Mouse (Mus musculus) cerebellum, postnatal 36 days (tissue): ENCODE measurements around the gene Lhcgr.
A peak's percentile ranks its signal among the peaks of the same experiment; 100 is the strongest.

Experiments used
- DNase-seq, 2 experiments: peaks; one replicate each; pipeline ENCODE4 v3.0.0; 2021 to 2022; ENCODE audit warnings: mixed read lengths in 2 of 2

The Lhcgr gene

GRCm38 (mm10) chr17:88702345-88702744 is 89.4 kb downstream of the Lhcgr start:
- DNase-seq: no peak

- no peak for DNase-seq
Measured at GRCm38 (mm10) chr17:88700901-88701300, 90.9 kb downstream of the Lhcgr start.

GRCm38 (mm10) chr17:88696656-88697333 is 95.0 kb downstream of the Lhcgr start:
- DNase-seq: no peak

- DNase-seq: no peak
Measured at GRCm38 (mm10) chr17:88688226-88688625, 103.6 kb downstream of the Lhcgr start.

GRCm38 (mm10) chr17:88675310-88676309 is 116.2 kb downstream of the Lhcgr start:
- no peak for DNase-seq

- DNase-seq: no peak
Measured at GRCm38 (mm10) chr17:88670800-88671199, 121.0 kb downstream of the Lhcgr start.

- no peak for DNase-seq
Measured at GRCm38 (mm10) chr17:88669921-88670320, 121.9 kb downstream of the Lhcgr start.

GRCm38 (mm10) chr17:88668452-88668851 is 123.3 kb downstream of the Lhcgr start, which contains the start of gene Gtf2a1l:
Gtf2a1l (plus strand) TSS chr17:88668660.
- peak; percentile 24 to 49 for DNase-seq
